Mouse (Mus musculus) lung, postnatal 4 days (tissue): ENCODE results near the gene Aco1.
A peak's percentile ranks its signal among the peaks of the same experiment; 100 is the strongest.
"Not testable (repeated sequence)": the region's sequence is repeated elsewhere in the genome, so short reads cannot be mapped to it uniquely, and the experiment has no call there.

Experiments used
- DNase-seq, 2 experiments: peaks; one replicate each; pipeline ENCODE4 v3.0.0; 2021

Gene Aco1

GRCm38 (mm10) chr4:40142743-40143532 lies at the start of gene Aco1:
TSS of gene Aco1 (plus strand) at chr4:40143081.
- DNase-seq: peak; percentile 97 to 99

- no peak for DNase-seq
Measured at GRCm38 (mm10) chr4:40094974-40095373, 47.9 kb upstream of the Aco1 start.

- DNase-seq: no peak
Measured at GRCm38 (mm10) chr4:40102996-40103395, 39.9 kb upstream of the Aco1 start.

- no peak for DNase-seq
Measured at GRCm38 (mm10) chr4:40106004-40106536, 36.8 kb upstream of the Aco1 start.

GRCm38 (mm10) chr4:40108030-40108429 lies 34.9 kb upstream of the Aco1 start:
- no peak for DNase-seq

GRCm38 (mm10) chr4:40113173-40113572 lies 29.7 kb upstream of the Aco1 start:
- no peak for DNase-seq

GRCm38 (mm10) chr4:40121221-40121620 lies 21.7 kb upstream of the Aco1 start:
- DNase-seq: no peak

GRCm38 (mm10) chr4:40122291-40122690 lies 20.6 kb upstream of the Aco1 start:
- DNase-seq: not testable (repeated sequence)

- peak; percentile 73 to 81 for DNase-seq
Measured at GRCm38 (mm10) chr4:40134468-40135102, 8.3 kb upstream of the Aco1 start.

GRCm38 (mm10) chr4:40136519-40136918 lies 6.4 kb upstream of the Aco1 start:
- DNase-seq: no peak

- DNase-seq: no peak
Measured at GRCm38 (mm10) chr4:40139663-40140255, 3.1 kb upstream of the Aco1 start.

- no peak for DNase-seq
Measured at GRCm38 (mm10) chr4:40143533-40143871, 621 bp downstream of the Aco1 start.

- DNase-seq: no peak
Measured at GRCm38 (mm10) chr4:40144543-40144942, 1.7 kb downstream of the Aco1 start.

- peak in 1 of 2 experiments; percentile 30 for DNase-seq
Measured at GRCm38 (mm10) chr4:40144981-40145380, 2.1 kb downstream of the Aco1 start.

GRCm38 (mm10) chr4:40148281-40148680 lies 5.4 kb downstream of the Aco1 start:
- DNase-seq: no peak

- DNase-seq: no peak
Measured at GRCm38 (mm10) chr4:40150046-40150445, 7.2 kb downstream of the Aco1 start.

GRCm38 (mm10) chr4:40152771-40153170 lies 9.9 kb downstream of the Aco1 start:
- DNase-seq: no peak

GRCm38 (mm10) chr4:40153500-40153899 lies 10.6 kb downstream of the Aco1 start:
- DNase-seq: no peak

GRCm38 (mm10) chr4:40154751-40155150 lies 11.9 kb downstream of the Aco1 start:
- DNase-seq: no peak

- DNase-seq: no peak
Measured at GRCm38 (mm10) chr4:40155467-40155999, 12.7 kb downstream of the Aco1 start.

GRCm38 (mm10) chr4:40156153-40156552 lies 13.3 kb downstream of the Aco1 start:
- peak; percentile 65 to 66 for DNase-seq

GRCm38 (mm10) chr4:40156582-40157499 lies 14.0 kb downstream of the Aco1 start:
- DNase-seq: no peak
